Mouse (Mus musculus): ENCODE results near the gene Trim66. TPM values are rescaled to one million over a fixed set of nuclear protein-coding genes. Genes with fewer than 3 reads are reported as not detected.

Trim66 gene
- polyA plus RNA-seq, 1 experiment from 2014 or later: 0.05 TPM

DNA sequence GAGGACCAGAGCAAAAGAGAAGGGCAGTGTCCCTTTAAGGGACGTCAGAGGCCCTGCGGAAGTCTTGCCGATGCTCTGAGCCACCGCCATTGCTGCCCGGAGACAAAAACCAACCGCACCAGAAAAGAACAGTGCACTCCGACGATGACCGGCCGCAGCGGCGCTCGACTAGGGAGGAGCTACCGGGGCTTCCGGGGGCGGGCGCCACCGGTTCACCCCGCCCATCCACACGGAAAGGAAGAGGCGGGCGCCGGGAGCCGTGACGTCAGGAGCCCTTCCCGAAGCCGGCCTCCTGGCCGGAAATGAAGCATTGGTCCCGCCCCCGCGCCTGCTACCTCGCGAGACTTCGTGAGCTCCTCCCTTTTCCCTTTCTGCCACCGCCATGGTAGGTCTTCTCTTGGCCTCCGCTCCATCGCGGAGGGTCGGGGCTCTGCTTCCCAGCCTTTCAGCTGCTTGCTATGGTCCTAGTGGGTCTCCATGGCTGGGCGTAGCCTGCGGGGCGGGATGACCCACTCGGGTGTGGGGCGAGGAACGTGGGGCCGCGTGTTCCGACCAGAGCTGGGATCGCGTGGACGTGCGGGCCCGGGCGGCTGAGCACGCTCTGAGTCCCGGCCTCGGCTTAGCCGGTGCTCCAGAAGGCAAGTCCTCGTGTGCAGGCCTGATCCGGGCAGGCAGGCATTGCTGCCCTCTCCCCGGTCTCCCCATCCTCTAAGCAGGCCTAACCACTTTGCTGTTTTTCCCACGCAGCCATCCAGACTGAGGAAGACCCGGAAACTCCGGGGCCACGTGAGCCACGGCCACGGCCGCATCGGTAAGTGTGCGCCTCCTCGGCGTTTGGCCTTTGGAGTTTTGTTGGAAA, 11.1 kb upstream of the Trim66 start, which contains the start of gene Rpl27a:
Gene Rpl27a (plus strand): TSS at position 310 of the 859 bp plus-strand sequence.
- H3K4me2 ChIP-seq (replicated peaks; ENCODE audit: low read depth): peak within 1 kb of the TSS; percentile 90
- peak within 1 kb of the TSS; percentile 97 for H3K9ac ChIP-seq (ENCODE audit: low read depth, low read length)
- peak within 1 kb of the TSS; percentile 86 for H3K27ac ChIP-seq (ENCODE audit: low read depth, low read length)
- H3K27me3 ChIP-seq (replicated peaks; ENCODE audit: control insufficient read depth, insufficient read depth, low read length): no peaks in the 10 kb centered on the region
- H3K36me3 ChIP-seq (ENCODE audit: control insufficient read depth, insufficient read depth): peaks cover 31% of the 10 kb centered on the region
- TF ChIP-seq CTCF (IDR thresholded peaks at IDR 0.05; ENCODE audit: low read depth): no peak; the same call in 1 of the 2 replicates
- under 1% methylated on average over 62 of the region's 72 CpGs for WGBS
- no peaks in the 10 kb centered on the region; the same call in 1 of the 2 replicates for H3K4me1 ChIP-seq (replicated peaks; ENCODE audit: control insufficient read depth, insufficient read depth, low read length)
- H3K4me3 ChIP-seq (ENCODE audit: low read depth, low read length): peak within 1 kb of the TSS; percentile 98
- ATAC-seq: peak; percentile 95
- no peaks in the 10 kb centered on the region for H3K9me3 ChIP-seq (ENCODE audit: control insufficient read depth)

GRCm38 (mm10) chr7:109518036-109518681, 10.2 kb upstream of the Trim66 start:
- Histone ChIP-seq H3K4me3 (ENCODE audit: low read depth, low read length) (peak overlapping the region; percentile 98), H3K4me1 (replicated peaks; ENCODE audit: control insufficient read depth, insufficient read depth, low read length) (no peaks in the 10 kb centered on the region; the same call in 1 of the 2 replicates), H3K36me3 (ENCODE audit: control insufficient read depth, insufficient read depth) (peaks cover 22% of the 10 kb centered on the region), H3K27ac (ENCODE audit: low read depth, low read length) (peak overlapping the region; percentile 86), H3K27me3 (replicated peaks; ENCODE audit: control insufficient read depth, insufficient read depth, low read length) (no peaks in the 10 kb centered on the region), H3K4me2 (replicated peaks; ENCODE audit: low read depth) (peak overlapping the region; percentile 65), H3K9ac (ENCODE audit: low read depth, low read length) (peak overlapping the region; percentile 47), H3K9me3 (ENCODE audit: control insufficient read depth) (no peaks in the 10 kb centered on the region)
- ATAC-seq: no peak
- whole genome bisulfite sequencing: 11% methylated on average over 10 of the region's 10 CpGs
- TF ChIP-seq CTCF (IDR thresholded peaks at IDR 0.05; ENCODE audit: low read depth): no peak

GRCm38 (mm10) chr7:109516500-109516899, 8.6 kb upstream of the Trim66 start:
- H3K4me2 ChIP-seq (replicated peaks; ENCODE audit: low read depth): no peak overlapping the region
- 89% methylated on average over 3 of the region's 3 CpGs for WGBS
- peaks cover 6% of the 10 kb centered on the region; the same call in 1 of the 2 replicates for H3K36me3 ChIP-seq (ENCODE audit: control insufficient read depth, insufficient read depth)
- no peak for ATAC-seq
- H3K4me3 ChIP-seq (ENCODE audit: low read depth, low read length): no peak overlapping the region
- no peak overlapping the region for H3K27ac ChIP-seq (ENCODE audit: low read depth, low read length)
- H3K4me1 ChIP-seq (replicated peaks; ENCODE audit: control insufficient read depth, insufficient read depth, low read length): no peaks in the 10 kb centered on the region; the same call in 1 of the 2 replicates
- TF ChIP-seq CTCF (IDR thresholded peaks at IDR 0.05; ENCODE audit: low read depth): no peak
- no peaks in the 10 kb centered on the region for H3K27me3 ChIP-seq (replicated peaks; ENCODE audit: control insufficient read depth, insufficient read depth, low read length)
- no peaks in the 10 kb centered on the region for H3K9me3 ChIP-seq (ENCODE audit: control insufficient read depth)
- H3K9ac ChIP-seq (ENCODE audit: low read depth, low read length): no peak overlapping the region

GRCm38 (mm10) chr7:109511838-109512237, 3.9 kb upstream of the Trim66 start:
- no peaks in the 10 kb centered on the region for H3K36me3 ChIP-seq (ENCODE audit: control insufficient read depth, insufficient read depth)
- WGBS: 84% methylated on average over 3 of the region's 3 CpGs
- H3K9ac ChIP-seq (ENCODE audit: low read depth, low read length): no peak overlapping the region
- H3K27ac ChIP-seq (ENCODE audit: low read depth, low read length): no peak overlapping the region
- TF ChIP-seq CTCF (IDR thresholded peaks at IDR 0.05; ENCODE audit: low read depth): no peak
- no peaks in the 10 kb centered on the region for H3K9me3 ChIP-seq (ENCODE audit: control insufficient read depth)
- ATAC-seq: no peak
- no peaks in the 10 kb centered on the region for H3K27me3 ChIP-seq (replicated peaks; ENCODE audit: control insufficient read depth, insufficient read depth, low read length)
- H3K4me2 ChIP-seq (replicated peaks; ENCODE audit: low read depth): no peak overlapping the region
- H3K4me3 ChIP-seq (ENCODE audit: low read depth, low read length): no peak overlapping the region
- H3K4me1 ChIP-seq (replicated peaks; ENCODE audit: control insufficient read depth, insufficient read depth, low read length): no peaks in the 10 kb centered on the region

GRCm38 (mm10) chr7:109510799-109511198, 2.9 kb upstream of the Trim66 start:
- Histone ChIP-seq H3K4me2 (replicated peaks; ENCODE audit: low read depth) (no peak overlapping the region), H3K4me1 (replicated peaks; ENCODE audit: control insufficient read depth, insufficient read depth, low read length) (no peaks in the 10 kb centered on the region), H3K27ac (ENCODE audit: low read depth, low read length) (no peak overlapping the region), H3K27me3 (replicated peaks; ENCODE audit: control insufficient read depth, insufficient read depth, low read length) (no peaks in the 10 kb centered on the region), H3K4me3 (ENCODE audit: low read depth, low read length) (no peak overlapping the region), H3K9ac (ENCODE audit: low read depth, low read length) (no peak overlapping the region), H3K36me3 (ENCODE audit: control insufficient read depth, insufficient read depth) (no peaks in the 10 kb centered on the region), H3K9me3 (ENCODE audit: control insufficient read depth) (no peaks in the 10 kb centered on the region)
- ATAC-seq: no peak
- no peak for TF ChIP-seq CTCF (IDR thresholded peaks at IDR 0.05; ENCODE audit: low read depth)
- WGBS: 77% methylated on average over 2 of the region's 2 CpGs

DNA sequence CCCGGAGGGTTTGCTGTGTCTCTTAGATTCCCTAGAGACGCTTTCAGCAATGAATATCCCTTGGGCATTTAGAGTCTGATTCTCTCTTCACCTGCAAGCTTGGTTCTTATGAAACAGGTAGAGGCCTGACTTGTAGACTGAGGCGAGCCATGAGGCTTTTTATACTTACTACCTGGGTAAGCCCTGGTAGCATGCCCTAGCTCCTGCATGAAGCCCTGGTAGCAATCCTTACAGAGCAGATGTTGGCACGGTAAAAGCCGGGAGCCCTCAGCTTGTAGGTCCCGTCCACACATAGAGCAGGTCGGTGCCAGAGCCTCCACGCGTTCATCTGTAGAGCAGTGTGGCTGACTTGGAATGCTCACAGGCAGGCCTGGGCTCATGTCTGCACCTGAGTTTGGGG, 362 bp downstream of the Trim66 start:
- Histone ChIP-seq H3K9ac (ENCODE audit: low read depth, low read length) (no peak overlapping the region), H3K4me1 (replicated peaks; ENCODE audit: control insufficient read depth, insufficient read depth, low read length) (no peaks in the 10 kb centered on the region), H3K4me2 (replicated peaks; ENCODE audit: low read depth) (no peak overlapping the region), H3K9me3 (ENCODE audit: control insufficient read depth) (no peaks in the 10 kb centered on the region), H3K4me3 (ENCODE audit: low read depth, low read length) (no peak overlapping the region), H3K36me3 (ENCODE audit: control insufficient read depth, insufficient read depth) (no peaks in the 10 kb centered on the region), H3K27ac (ENCODE audit: low read depth, low read length) (no peak overlapping the region), H3K27me3 (replicated peaks; ENCODE audit: control insufficient read depth, insufficient read depth, low read length) (no peaks in the 10 kb centered on the region)
- ATAC-seq: no peak
- WGBS: 59% methylated on average over 9 of the region's 9 CpGs
- TF ChIP-seq CTCF (IDR thresholded peaks at IDR 0.05; ENCODE audit: low read depth): no peak
